Mouse (Mus musculus): Measurements from ENCODE around the gene Prep.

Gene Prep

GRCm38 (mm10) chr10:45066931-45067308, at the start of gene Prep:
Gene Prep, plus strand, starts transcription at chr10:45067203.
- peak; percentile 94 for DNase-seq (ENCODE audit: low spot score)

DNA sequence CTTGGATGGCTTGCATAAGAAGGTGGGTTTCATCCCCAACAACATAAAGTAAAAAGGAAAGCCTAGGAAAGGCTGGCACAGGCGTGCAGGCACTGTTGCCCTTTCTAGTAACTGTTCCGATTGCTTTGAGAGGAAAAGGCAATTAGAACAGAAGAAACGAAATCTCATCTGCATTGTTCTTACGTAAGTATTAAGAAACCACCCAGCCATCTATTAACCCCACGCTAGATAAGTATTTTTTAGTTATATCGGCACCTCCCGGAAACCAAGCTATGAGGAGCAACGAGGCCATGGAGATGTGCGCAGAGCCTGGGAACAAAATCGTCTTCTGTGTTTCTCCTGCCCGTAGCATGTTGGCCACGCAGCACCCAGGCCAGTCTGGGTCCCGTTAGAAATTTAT, 49.7 kb upstream of the Prep start:
- no peak for DNase-seq (ENCODE audit: low spot score)

DNA sequence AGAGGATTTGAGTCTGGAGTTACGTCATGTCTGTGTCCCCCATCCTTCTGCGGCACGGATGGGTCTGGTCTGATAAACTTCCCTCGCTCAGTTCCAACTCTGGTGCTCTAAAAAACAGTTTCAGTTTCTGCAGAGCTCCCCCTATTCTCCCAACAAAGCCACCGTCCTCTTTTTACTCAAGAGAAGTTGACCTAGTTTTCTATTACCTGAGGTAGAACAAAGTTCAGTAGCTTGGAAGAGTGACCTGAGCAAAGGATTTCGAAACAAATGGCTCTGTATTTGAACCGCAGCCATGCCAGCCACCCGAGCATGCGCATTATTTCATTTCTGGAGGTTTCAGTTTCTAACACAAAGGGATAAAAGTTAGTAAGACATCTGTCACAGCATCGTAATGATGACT, 49.2 kb upstream of the Prep start:
- no peak for DNase-seq (ENCODE audit: low spot score)

DNA sequence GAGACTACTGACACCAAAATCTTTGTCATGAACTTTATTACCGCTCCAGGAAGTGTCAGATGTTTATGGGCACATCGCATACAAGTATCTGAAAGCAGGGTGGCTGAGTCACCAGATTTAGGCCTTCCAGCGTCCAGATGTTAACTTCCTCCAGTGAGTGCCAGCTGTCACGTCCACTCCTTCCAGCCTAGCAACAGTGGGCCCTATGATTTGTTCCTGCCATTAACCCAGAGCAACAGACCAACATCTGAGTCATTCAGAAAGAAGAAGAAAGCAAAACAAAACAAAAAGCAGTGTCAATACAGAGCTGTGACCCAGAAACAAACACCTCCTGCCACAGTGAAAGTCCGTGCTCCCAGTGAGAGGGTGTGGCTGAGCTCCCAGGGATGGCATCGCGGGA, 47.6 kb upstream of the Prep start:
- no peak for DNase-seq (ENCODE audit: low spot score)

- DNase-seq (ENCODE audit: low spot score), result no peak
Measured at GRCm38 (mm10) chr10:45019849-45020248, 47.2 kb upstream of the Prep start.

- DNase-seq (ENCODE audit: low spot score), result no peak
Measured at GRCm38 (mm10) chr10:45020291-45020690, 46.7 kb upstream of the Prep start.

DNA sequence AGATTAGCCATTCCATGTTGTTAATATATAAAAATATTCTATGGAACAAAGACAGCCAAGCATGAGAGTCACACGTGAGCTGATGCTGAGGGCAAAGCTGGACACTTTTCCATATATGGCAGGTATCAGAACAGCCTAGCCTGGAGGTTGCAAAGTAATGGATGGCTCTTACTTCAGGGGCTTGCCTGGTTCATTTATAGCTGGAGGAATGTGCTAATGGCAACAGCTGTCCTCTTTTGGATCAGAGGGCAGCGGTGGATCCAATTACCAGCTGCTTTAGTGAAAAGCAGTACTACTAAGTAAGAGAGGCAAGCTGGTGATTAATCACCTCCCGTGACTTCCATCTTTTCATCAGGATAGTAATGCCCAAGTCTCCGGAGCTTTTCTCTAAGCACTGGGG, 41.8 kb upstream of the Prep start:
- DNase-seq (ENCODE audit: low spot score), result no peak

DNA sequence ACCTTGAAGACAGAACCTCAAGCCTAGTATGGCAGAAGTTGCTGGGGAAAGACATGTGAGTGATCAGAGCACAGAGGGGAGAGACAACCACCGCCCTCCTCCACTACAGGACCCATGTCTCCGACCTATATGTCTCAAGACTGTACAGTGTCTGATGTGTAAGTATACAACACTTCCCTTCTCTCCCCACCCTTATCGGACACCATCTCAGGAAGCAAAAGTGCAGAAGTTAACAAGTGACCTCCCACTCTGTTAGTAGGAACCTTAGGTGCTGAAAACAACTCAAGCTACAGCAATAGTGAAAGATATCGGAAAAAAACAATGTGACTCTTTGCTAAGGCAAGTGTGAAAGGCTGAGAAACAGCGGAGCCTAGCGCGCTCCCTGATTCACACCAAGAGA, 40.1 kb upstream of the Prep start:
- DNase-seq (ENCODE audit: low spot score), result no peak

GRCm38 (mm10) chr10:45045268-45045928, 21.6 kb upstream of the Prep start:
- peak; percentile 85 for DNase-seq (ENCODE audit: low spot score)

GRCm38 (mm10) chr10:45048158-45048557, 18.8 kb upstream of the Prep start:
- DNase-seq (ENCODE audit: low spot score), result no peak

- no peak for DNase-seq (ENCODE audit: low spot score)
Measured at GRCm38 (mm10) chr10:45048622-45049021, 18.4 kb upstream of the Prep start.

DNA sequence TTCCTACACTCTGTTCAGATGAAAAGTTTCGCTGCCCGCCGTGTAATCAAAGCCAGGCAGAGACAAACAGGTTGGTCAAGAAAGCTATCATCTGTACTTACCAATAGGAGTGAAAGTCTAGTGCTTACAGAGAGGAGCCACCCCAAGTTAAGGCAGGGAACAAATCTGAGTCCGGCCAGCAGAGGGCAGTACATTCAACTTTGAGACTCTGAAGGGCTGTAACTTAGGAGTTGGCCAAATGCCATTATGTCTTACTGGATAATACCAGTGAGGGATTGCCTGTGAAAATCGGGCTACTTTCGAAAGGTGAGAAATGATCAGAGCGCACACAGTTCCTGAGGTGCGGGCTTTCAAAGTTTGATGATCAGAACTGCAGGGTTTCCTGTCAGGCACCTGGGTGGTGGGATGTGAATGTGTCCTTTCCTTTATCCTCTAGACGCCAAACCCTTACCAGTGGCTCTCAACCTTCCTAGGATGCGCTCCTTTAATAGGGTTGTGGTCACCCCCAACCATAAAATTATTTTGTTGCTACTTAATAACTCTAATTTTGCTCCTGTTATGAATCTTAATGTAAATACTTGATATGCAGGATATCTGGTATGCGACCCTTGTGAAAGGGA, 15.8 kb upstream of the Prep start:
- DNase-seq (ENCODE audit: low spot score), result peak; percentile 90

DNA sequence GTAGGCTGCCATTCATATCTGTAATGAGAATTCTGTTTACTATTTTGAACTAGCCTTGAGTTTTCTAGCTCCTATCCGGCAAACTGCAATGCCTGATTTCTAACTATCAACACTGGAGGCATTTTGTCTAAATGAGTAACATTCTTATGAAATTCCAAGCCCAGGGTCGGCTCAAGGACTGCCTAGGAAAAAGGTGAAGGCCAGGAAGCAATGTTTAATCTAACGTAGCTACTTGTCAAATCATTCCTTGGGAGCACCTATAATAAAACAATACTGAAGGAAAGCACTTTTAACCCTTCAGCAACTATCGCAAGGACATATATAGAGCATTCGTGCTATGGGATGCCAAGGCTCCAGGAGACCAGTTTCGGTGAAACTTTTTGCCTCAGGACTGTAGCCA, 8.6 kb upstream of the Prep start:
- no peak for DNase-seq (ENCODE audit: low spot score)

DNA sequence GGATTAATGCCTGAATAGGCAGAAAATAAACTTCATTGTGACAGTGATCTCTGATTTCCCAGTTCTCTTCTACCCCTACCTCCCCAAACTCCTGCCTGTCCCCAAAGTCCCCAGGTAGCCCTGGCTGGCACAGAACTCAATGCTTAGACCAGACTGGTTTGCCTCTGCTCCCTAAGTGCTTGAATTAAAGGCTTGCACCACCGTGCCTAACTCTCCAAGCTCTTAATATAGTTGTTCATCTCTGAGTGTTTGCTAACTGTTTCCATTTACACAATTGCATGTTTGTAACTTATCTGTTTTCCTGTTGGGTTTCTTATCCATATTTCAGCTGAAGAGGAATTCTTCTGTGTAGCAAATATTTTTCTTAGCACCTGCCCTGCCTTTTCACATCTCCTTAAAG, 6.2 kb upstream of the Prep start:
- DNase-seq (ENCODE audit: low spot score), result no peak

DNA sequence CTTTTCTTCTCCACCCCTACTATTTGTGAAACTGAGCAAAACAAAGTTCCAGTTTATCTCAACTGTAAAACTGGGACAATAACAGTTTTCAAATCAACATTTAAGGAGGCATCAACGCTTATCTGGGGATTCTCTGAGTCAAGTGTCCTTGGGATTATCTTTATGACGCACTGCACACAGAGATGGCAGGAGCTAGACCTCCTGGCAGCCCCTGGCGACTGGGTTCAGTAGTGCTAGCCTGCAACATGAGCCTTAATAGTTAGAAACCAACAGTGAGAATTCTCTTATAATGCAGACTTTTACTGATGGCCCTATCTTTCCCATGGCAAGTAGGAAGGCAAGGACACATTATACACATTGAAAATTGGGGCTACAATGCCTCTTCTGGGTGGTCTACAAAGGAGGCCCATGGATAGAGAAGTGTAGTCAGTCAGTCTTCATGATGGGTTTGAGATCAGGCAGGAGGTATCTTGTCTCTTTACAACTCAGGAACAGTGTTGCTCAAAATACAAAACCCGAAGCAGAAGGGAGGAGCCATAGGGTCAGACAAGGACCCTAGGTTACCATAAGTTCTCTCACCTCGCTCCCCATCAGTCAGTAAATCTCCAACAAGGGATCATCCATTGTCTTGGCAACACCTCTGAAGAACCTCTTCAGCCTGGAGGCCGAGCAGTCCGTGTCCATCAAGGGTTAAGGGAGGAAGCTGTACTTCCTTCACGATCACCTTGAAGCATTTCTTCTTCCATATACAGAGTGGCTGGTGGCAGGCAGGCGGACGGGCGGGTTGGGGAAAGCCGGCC, 672 bp upstream of the Prep start:
- DNase-seq (ENCODE audit: low spot score), result no peak

DNA sequence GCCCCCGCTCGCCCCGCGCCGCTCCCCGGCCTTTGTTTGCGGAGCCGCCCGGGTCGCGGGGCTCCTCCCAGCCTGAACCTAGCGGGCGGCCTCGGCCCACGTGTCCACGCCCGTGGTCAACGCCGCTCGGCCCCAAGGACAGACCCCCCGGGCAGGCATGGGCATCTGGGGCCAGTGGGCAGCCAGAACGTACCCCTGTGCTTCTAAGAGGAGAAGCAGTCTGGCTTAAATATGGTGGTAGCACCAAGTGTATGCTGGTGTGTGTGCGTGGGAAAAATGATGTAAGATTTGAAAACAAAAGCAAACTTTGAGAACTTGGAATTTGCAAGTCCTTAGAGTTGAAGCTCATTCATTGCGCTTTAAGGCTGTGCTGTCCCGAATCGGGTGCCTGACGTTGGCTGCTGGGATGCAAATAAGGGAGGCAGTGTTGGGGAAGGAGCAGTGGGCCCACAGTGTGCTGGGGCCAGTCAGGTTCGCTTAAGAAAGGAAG, 478 bp downstream of the Prep start:
- no peak for DNase-seq (ENCODE audit: low spot score)

- no peak for DNase-seq (ENCODE audit: low spot score)
Measured at GRCm38 (mm10) chr10:45069557-45069956, 2.6 kb downstream of the Prep start.

DNA sequence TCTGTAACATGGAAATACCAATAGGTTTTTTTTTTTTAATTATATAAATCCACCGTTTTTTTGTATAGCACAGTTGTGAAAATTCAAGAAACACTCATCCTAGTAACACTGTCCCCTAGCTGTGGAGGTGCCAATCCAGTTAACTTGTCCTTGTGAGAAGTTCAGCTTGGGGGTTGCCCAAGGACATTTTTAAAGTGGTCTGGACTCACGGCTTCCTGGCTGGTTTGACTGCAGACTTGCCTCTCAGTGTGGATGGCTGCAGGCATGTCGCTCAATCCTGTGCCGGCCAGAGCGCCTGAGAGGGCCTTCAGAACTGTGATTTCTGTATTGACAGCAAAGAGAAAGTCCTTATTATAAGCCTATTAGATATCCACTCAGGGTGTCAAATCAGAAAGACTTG, 3.4 kb downstream of the Prep start:
- DNase-seq (ENCODE audit: low spot score), result no peak

GRCm38 (mm10) chr10:45070929-45071813, 4.2 kb downstream of the Prep start:
- no peak for DNase-seq (ENCODE audit: low spot score)

DNA sequence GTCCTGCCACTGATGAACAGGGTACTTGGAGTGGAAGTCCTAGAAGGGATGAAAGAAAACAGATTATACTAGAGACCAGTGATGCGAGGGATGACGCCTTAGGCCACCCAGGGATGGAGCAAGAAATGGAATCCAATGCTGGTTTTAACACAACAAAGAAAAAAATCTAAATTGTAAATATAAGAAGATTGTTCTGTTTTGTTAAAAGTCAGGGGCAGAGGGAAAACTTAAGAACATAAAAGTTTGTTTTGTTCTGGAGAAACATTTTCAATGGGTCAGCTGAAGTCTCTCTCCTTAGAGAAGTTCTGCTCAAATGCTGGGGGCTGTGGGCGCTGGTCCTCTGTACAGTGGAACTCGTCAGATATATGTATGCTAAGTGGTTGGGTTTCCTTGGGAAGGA, 5.3 kb downstream of the Prep start:
- no peak for DNase-seq (ENCODE audit: low spot score)

DNA sequence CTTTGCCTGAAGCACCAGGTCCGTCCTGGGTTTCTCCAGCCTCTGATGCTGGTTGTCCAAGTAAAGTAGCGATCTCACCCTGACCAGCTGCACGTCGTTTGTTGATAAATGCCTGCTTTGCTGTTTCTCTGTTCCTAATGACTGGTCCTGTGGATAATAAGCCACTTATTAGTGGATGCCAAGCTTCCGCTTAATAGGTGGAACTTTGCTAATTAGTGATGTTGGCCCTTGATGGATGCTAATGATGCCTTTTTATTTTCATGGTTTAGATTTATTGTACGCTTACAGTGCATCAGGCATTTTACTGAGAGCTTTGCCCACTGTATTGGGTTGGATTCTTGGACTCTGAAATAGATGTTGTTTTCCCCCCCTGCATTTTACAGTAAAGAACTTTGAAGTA, 7.5 kb downstream of the Prep start:
- no peak for DNase-seq (ENCODE audit: low spot score)

GRCm38 (mm10) chr10:45075491-45076051, 8.6 kb downstream of the Prep start:
- no peak for DNase-seq (ENCODE audit: low spot score)

Data from testis, postnatal 10 days (tissue).